Mouse (Mus musculus): ENCODE measurements around the gene Top3a. TPM values are rescaled to one million over a fixed set of nuclear protein-coding genes. Genes with fewer than 3 reads are reported as not detected.
"Not testable (repeated sequence)": the region's sequence is repeated elsewhere in the genome, so short reads cannot be mapped to it uniquely, and the experiment has no call there.

Top3a gene
- 7.9 and 8.9 TPM in 2 replicates for polyA plus RNA-seq (2015; fragmentation: Nextera tagmentation; extraction: Ambion mirVana)

DNA sequence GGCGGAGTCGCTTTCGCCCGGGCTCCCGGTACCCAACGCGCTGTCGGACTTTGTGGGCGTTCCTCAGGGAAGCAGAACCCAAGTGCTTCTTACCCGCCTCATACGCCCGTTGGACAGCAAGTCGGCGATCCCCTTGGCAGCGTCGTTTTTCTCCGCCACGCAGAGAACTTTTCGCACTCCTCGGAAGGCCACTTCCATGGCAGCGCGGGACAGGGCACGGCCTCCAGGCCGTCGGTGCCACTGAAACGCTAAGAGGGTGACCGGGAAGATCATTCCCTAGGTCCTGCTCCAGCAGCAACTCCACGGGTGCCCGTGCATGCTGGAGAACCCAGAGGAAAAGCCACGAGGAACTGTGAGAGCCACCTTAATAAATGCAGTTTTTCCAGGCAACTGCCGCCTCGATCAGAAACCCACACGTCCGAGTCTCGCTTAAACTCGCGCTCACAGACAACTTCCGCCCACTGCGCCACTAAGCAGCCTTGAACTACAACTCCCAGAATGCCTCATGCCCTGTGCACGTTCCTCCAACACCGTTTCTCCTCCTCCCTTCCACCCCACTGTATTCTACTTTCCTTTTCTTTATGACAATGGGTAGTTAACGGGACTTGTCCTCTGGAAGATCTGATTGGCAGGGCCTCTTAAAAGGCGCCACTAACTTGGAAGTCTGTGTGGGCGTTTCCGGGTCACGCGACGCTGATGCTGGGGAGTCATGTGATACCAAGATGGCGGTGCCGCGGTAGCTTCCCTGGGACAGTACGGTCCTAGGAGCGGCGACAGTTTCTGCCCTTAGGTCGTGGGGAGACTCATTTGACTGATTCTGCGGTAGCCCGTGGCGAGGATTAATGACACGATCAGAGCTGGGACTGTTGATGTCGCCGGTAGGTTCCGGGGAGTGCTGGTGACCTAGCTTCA, at the start of gene Top3a, which contains the start of gene Smcr8:
Gene Top3a, minus strand, starts transcription at position 537 of the 912 bp plus-strand sequence.
Gene Smcr8, plus strand, starts transcription at position 696 of the 912 bp plus-strand sequence.
- 0 out of 2 replicates have a peak, but pooled peaks cover 3% of the 10 kb centered on the region for H3K36me3 ChIP-seq
- under 1% methylated on average over 62 of the region's 62 CpGs for WGBS
- H3K9me3 ChIP-seq = no peaks in the 10 kb centered on the region
- H3K4me3 ChIP-seq = peak within 1 kb of the TSS; percentile 90
- ATAC-seq (ENCODE audit: low FRiP score, low read depth) = peak; percentile 99
- H3K27me3 ChIP-seq = no peaks in the 10 kb centered on the region
- H3K27ac ChIP-seq (replicated peaks) = peak within 1 kb of the TSS; percentile 84
- H3K9ac ChIP-seq = peak within 1 kb of the TSS; percentile 78
- peak within 1 kb of the TSS; percentile 92 for H3K4me2 ChIP-seq
- peaks cover 72% of the 10 kb centered on the region for H3K4me1 ChIP-seq (replicated peaks)

DNA sequence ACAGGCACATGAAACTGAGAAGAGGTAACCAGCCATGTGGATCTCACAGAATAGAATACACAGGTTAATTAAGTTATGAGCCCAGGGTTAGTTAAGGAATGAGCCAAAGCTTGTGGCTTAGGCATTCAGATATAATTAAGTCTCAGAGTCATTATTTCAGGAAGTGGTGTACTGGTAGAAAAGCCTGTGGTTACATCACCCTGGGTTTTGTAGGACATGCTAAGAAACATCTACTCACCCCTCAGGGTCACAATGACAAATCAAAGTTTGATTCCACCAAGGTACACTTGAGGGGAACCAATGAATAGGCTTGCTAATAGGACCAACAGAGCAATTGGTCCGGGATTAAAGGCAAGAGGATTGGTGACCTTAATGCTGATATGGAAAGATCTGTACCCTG, 49.5 kb upstream of the Top3a start:
- 0 out of 2 replicates have a peak, but pooled peaks cover 2% of the 10 kb centered on the region for H3K27me3 ChIP-seq
- H3K4me3 ChIP-seq = no peak overlapping the region
- no peaks in the 10 kb centered on the region for H3K36me3 ChIP-seq
- H3K9me3 ChIP-seq = no peaks in the 10 kb centered on the region
- ATAC-seq (ENCODE audit: low FRiP score, low read depth) = no peak
- H3K4me2 ChIP-seq = no peak overlapping the region
- H3K4me1 ChIP-seq (replicated peaks) = peaks cover 8% of the 10 kb centered on the region
- H3K27ac ChIP-seq (replicated peaks) = no peak overlapping the region
- H3K9ac ChIP-seq = no peak overlapping the region
- WGBS = 71% methylated on average over 1 of the region's 1 CpGs

GRCm38 (mm10) chr11:60825191-60825590, 48.0 kb upstream of the Top3a start:
- H3K4me3 ChIP-seq = no peak overlapping the region
- H3K4me1 ChIP-seq (replicated peaks) = no peaks in the 10 kb centered on the region
- H3K27me3 ChIP-seq = 0 out of 2 replicates have a peak, but pooled peaks cover 2% of the 10 kb centered on the region
- H3K4me2 ChIP-seq = no peak overlapping the region
- H3K36me3 ChIP-seq = no peaks in the 10 kb centered on the region
- WGBS = 74% methylated on average over 3 of the region's 3 CpGs
- no peak for ATAC-seq (ENCODE audit: low FRiP score, low read depth)
- no peak overlapping the region for H3K27ac ChIP-seq (replicated peaks)
- H3K9me3 ChIP-seq = no peaks in the 10 kb centered on the region
- H3K9ac ChIP-seq = no peak overlapping the region

GRCm38 (mm10) chr11:60823771-60824170, 46.6 kb upstream of the Top3a start:
- no peak overlapping the region for H3K4me3 ChIP-seq
- H3K9ac ChIP-seq = no peak overlapping the region
- WGBS = 80% methylated on average over 2 of the region's 2 CpGs

DNA sequence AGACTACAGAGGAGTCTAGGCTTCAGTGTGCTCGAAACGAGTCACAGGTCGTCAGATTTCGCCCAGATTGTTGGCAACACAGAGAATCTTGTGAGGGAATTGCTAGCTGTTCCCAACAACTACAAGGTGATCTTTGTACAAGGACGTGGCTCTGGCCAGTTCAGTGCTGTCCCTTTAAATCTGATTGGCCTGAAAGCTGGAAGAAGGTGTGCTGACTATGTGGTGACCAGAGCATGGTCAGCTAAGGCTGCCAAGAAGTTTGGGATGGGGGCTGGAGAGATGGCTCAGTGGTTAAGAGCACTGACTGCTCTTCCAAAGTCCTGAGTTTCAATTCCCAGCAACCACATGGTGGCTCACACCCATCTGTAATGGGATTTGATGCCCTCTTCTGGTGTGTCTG, 39.2 kb upstream of the Top3a start:
- 73% methylated on average over 5 of the region's 5 CpGs for WGBS
- ATAC-seq (ENCODE audit: low FRiP score, low read depth) = no peak
- H3K27me3 ChIP-seq = no peaks in the 10 kb centered on the region
- H3K27ac ChIP-seq (replicated peaks) = no peak overlapping the region
- no peaks in the 10 kb centered on the region for H3K36me3 ChIP-seq
- H3K9ac ChIP-seq = no peak overlapping the region
- H3K4me2 ChIP-seq = no peak overlapping the region
- no peaks in the 10 kb centered on the region for H3K9me3 ChIP-seq
- H3K4me3 ChIP-seq = no peak overlapping the region
- H3K4me1 ChIP-seq (replicated peaks) = no peaks in the 10 kb centered on the region

More at GRCm38 (mm10) chr11:60823771-60824170, 46.6 kb upstream of the Top3a start:
- Histone ChIP-seq H3K27me3 (0 out of 2 replicates have a peak, but pooled peaks cover 2% of the 10 kb centered on the region), H3K4me2 (no peak overlapping the region), H3K4me1 (replicated peaks) (no peaks in the 10 kb centered on the region), H3K36me3 (no peaks in the 10 kb centered on the region), H3K27ac (replicated peaks) (no peak overlapping the region), H3K9me3 (no peaks in the 10 kb centered on the region)
- no peak for ATAC-seq (ENCODE audit: low FRiP score, low read depth)

DNA sequence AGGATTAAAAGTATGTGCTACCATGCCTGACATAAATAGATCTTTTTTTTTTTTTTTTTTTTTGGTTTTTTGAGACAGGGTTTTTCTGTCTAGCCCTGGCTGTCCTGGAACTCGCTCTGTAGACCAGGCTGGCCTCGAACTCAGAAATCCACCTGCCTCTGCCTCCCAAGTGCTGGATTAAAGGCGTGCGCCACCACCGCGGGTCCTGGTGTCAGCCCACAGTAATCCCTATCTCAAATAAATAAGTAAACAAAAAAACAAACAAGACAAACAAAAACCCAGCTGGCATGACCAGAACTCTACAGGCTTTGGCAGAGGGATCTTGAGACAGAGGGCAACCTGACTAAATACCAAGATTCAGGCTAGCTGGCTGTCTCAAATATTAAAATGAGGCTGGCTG, 34.5 kb upstream of the Top3a start, which contains the start of gene Shmt1:
Gene Shmt1, minus strand, starts transcription at position 101 of the 400 bp plus-strand sequence.
- H3K27ac ChIP-seq (replicated peaks); H3K9me3 ChIP-seq; ATAC-seq (ENCODE audit: low FRiP score, low read depth); H3K27me3 ChIP-seq; H3K36me3 ChIP-seq: not testable (repeated sequence)
- 0 out of 2 replicates have a peak within 1 kb of the TSS, but pooled peaks have one; percentile 7 for H3K9ac ChIP-seq
- peaks cover 14% of the 10 kb centered on the region for H3K4me1 ChIP-seq (replicated peaks)
- WGBS = 24% methylated on average over 6 of the region's 6 CpGs
- H3K4me3 ChIP-seq = peak within 1 kb of the TSS; percentile 50
- H3K4me2 ChIP-seq = peak within 1 kb of the TSS; percentile 93

DNA sequence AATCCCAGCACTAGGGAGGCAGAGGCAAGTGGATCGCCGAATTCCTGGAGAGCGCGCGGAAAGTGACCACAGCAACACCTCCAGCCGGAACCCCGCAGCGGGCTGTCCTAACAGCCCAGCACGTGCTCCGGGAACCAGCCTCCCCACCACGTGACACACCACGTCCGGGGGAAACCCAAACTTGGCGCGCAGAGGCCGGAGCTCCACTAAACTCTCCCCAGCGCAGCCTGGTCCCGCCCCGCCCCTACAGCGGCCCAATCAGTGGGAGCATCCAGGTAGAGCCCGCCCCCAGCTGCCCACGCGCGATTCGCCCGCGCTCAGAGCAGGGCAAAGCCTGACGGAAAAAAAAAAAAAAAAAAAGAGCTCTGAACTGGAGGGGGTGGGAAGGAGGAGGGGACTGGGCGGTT, 33.9 kb upstream of the Top3a start:
- WGBS = under 1% methylated on average over 29 of the region's 29 CpGs
- Histone ChIP-seq H3K36me3 (no peaks in the 10 kb centered on the region), H3K4me2 (peak overlapping the region; percentile 93), H3K27ac (replicated peaks) (no peak overlapping the region), H3K4me1 (replicated peaks) (peaks cover 14% of the 10 kb centered on the region), H3K4me3 (peak overlapping the region; percentile 50), H3K9me3 (no peaks in the 10 kb centered on the region), H3K27me3 (no peaks in the 10 kb centered on the region), H3K9ac (no peak overlapping the region)
- peak; percentile 100 for ATAC-seq (ENCODE audit: low FRiP score, low read depth)

- Histone ChIP-seq H3K36me3 (no peaks in the 10 kb centered on the region), H3K4me3 (peak overlapping the region; percentile 50), H3K4me2 (peak overlapping the region; percentile 93), H3K27me3 (no peaks in the 10 kb centered on the region), H3K9me3 (no peaks in the 10 kb centered on the region), H3K9ac (0 out of 2 replicates have a peak overlapping the region, but pooled peaks have one; percentile 7), H3K27ac (replicated peaks) (no peak overlapping the region), H3K4me1 (replicated peaks) (peaks cover 14% of the 10 kb centered on the region)
- ATAC-seq (ENCODE audit: low FRiP score, low read depth) = no peak
- 20% methylated on average over 14 of the region's 14 CpGs for WGBS
These were observed 33.1 kb upstream of the Top3a start for GRCm38 (mm10) chr11:60810046-60810965.

- no peak overlapping the region for H3K9ac ChIP-seq
- no peak overlapping the region for H3K4me3 ChIP-seq
- no peak overlapping the region for H3K27ac ChIP-seq (replicated peaks)
- no peaks in the 10 kb centered on the region for H3K27me3 ChIP-seq
- H3K4me1 ChIP-seq (replicated peaks) = peaks cover 14% of the 10 kb centered on the region
- no peak for ATAC-seq (ENCODE audit: low FRiP score, low read depth)
- WGBS = 59% methylated on average over 1 of the region's 1 CpGs
- H3K36me3 ChIP-seq = no peaks in the 10 kb centered on the region
- 0 out of 2 replicates have a peak overlapping the region, but pooled peaks have one; percentile 93 for H3K4me2 ChIP-seq
- H3K9me3 ChIP-seq = no peaks in the 10 kb centered on the region
These were observed 32.4 kb upstream of the Top3a start for GRCm38 (mm10) chr11:60809546-60809945.

GRCm38 (mm10) chr11:60808286-60809070, 31.3 kb upstream of the Top3a start:
- Histone ChIP-seq H3K4me2 (no peak overlapping the region), H3K9me3 (no peaks in the 10 kb centered on the region), H3K9ac (no peak overlapping the region), H3K27ac (replicated peaks) (no peak overlapping the region), H3K4me3 (no peak overlapping the region), H3K36me3 (no peaks in the 10 kb centered on the region), H3K27me3 (no peaks in the 10 kb centered on the region), H3K4me1 (replicated peaks) (peaks cover 14% of the 10 kb centered on the region)
- no peak for ATAC-seq (ENCODE audit: low FRiP score, low read depth)
- WGBS = 78% methylated on average over 4 of the region's 4 CpGs

- Histone ChIP-seq H3K27ac (replicated peaks) (no peak overlapping the region), H3K9me3 (no peaks in the 10 kb centered on the region), H3K4me3 (no peak overlapping the region), H3K4me2 (no peak overlapping the region), H3K36me3 (no peaks in the 10 kb centered on the region), H3K9ac (no peak overlapping the region), H3K4me1 (replicated peaks) (no peaks in the 10 kb centered on the region), H3K27me3 (no peaks in the 10 kb centered on the region)
- 93% methylated on average over 1 of the region's 1 CpGs for whole genome bisulfite sequencing
- ATAC-seq (ENCODE audit: low FRiP score, low read depth) = no peak
These were observed 23.7 kb upstream of the Top3a start for GRCm38 (mm10) chr11:60800892-60801291.
